Mouse (Mus musculus) kidney, adult 2 months (tissue): ENCODE data around the gene Cul9. TPM values are rescaled to one million over a fixed set of nuclear protein-coding genes. Genes with fewer than 3 reads are reported as not detected.
A peak's percentile ranks its signal among the peaks of the same experiment; 100 is the strongest.

Experiments
- DNase-seq: peaks from one replicate; pipeline ENCODE4 v3.0.0; 2021
- H3K27ac ChIP-seq: fragments of 200-500 bp; 2 replicates; pipeline ENCODE4 v1.5.1; 2012; ENCODE audit warnings: low read depth, low read length, control low read depth, inconsistent platforms; ENCODE audit not compliant: insufficient read depth
- H3K27me3 ChIP-seq: fragments of 200-500 bp; replicated peaks from 2 replicates; pipeline ENCODE4 v1.6.1; 2012; ENCODE audit warnings: mild to moderate bottlenecking, moderate library complexity, low read length, inconsistent platforms; ENCODE audit not compliant: control insufficient read depth, insufficient read depth
- H3K36me3 ChIP-seq: fragments of 200-500 bp; 2 replicates; pipeline ENCODE4 v1.6.1; 2012; ENCODE audit warnings: mild to moderate bottlenecking, moderate library complexity, low read length, inconsistent platforms; ENCODE audit not compliant: control insufficient read depth, insufficient read depth
- H3K4me1 ChIP-seq: fragments of 200-500 bp; 2 replicates; pipeline ENCODE4 v1.6.1; 2011; ENCODE audit warnings: low read length; ENCODE audit not compliant: control insufficient read depth, insufficient read depth
- H3K4me3 ChIP-seq: fragments of 200-500 bp; 2 replicates; pipeline ENCODE4 v1.5.1; 2011; ENCODE audit warnings: mild to moderate bottlenecking, low read depth, low read length, control low read depth; ENCODE audit not compliant: insufficient read depth
- CTCF ChIP-seq: fragments of 200-500 bp; conservative IDR thresholded peaks from 2 replicates; pipeline ENCODE4 v1.5.1; 2011; ENCODE audit warnings: low read depth, mild to moderate bottlenecking, control low read depth, low read length, moderate library complexity, mixed read lengths; ENCODE audit not compliant: insufficient read depth, insufficient read length
- POLR2A ChIP-seq: fragments of 200-500 bp; IDR thresholded peaks from one replicate; pipeline ENCODE4 v1.6.1; 2011; ENCODE audit warnings: low read depth, low read length, control low read depth
- WGBS: fragments of 180-500 bp; shearing (Covaris S2); methylation state at CpG from one replicate; pipeline ENCODE4 v1.1.7; 2018; 5-methylcytosine and 5-hydroxymethylcytosine counted together
- polyA plus RNA-seq: library from polyadenylated mRNA; depleted of rRNA; stranded (reverse); fragments of >200 nt; gene quantifications from 2 replicates; pipeline ENCODE4 v1.2.3, GENCODE M21; 2012; rRNA removed

Gene Cul9
- polyA plus RNA-seq = 27.0 and 32.4 TPM in 2 replicates

GRCm38 (mm10) chr17:46545813-46546564 lies at the start of gene Cul9:
TSS of gene Cul9 (minus strand) at chr17:46546388.
- 3% methylated on average over 47 of the region's 49 CpGs for WGBS
- Histone ChIP-seq H3K4me3 (peak within 1 kb of the TSS; percentile 64), H3K27me3 (no peaks in the 10 kb centered on the region), H3K36me3 (no peaks in the 10 kb centered on the region), H3K4me1 (no peaks in the 10 kb centered on the region; the same call in 1 of the 2 replicates), H3K27ac (peak within 1 kb of the TSS; percentile 28; the same call in 1 of the 2 replicates)
- TF ChIP-seq CTCF (no peak), POLR2A (no peak)
- peak; percentile 89 for DNase-seq

- no peaks in the 10 kb centered on the region for H3K36me3 ChIP-seq
- TF ChIP-seq CTCF = no peak
- TF ChIP-seq POLR2A = no peak
- no peak overlapping the region for H3K4me3 ChIP-seq
- DNase-seq = no peak
- WGBS = 77% methylated on average over 6 of the region's 6 CpGs
- H3K4me1 ChIP-seq = no peaks in the 10 kb centered on the region
- H3K27ac ChIP-seq = no peak overlapping the region
- H3K27me3 ChIP-seq = no peaks in the 10 kb centered on the region
Measured at GRCm38 (mm10) chr17:46595336-46595735, 49.1 kb upstream of the Cul9 start.

DNA sequence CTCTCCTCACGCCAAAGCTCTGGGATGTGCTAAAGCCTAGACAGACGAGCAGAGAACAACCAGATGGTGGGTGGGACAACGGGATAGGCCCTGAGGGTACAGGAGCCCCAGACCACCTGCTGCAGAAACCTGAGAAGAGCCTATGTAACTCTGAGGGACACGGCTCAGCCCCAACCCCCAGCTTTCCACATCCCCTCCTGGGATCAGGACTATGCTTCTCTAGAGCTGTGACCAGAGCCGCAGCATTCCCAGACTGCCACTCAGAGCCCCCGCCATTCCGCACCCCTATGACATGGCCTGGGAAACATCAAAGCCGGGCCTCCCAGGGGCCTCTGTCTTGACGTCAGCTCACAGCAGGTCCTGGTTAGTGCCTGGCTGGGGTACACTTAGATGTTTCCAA lies 48.4 kb upstream of the Cul9 start:
- H3K27ac ChIP-seq = no peak overlapping the region
- no peaks in the 10 kb centered on the region for H3K4me1 ChIP-seq
- no peaks in the 10 kb centered on the region for H3K27me3 ChIP-seq
- no peaks in the 10 kb centered on the region for H3K36me3 ChIP-seq
- TF ChIP-seq POLR2A (no peak), CTCF (no peak)
- no peak overlapping the region for H3K4me3 ChIP-seq
- 64% methylated on average over 9 of the region's 9 CpGs for WGBS
- DNase-seq = no peak

- DNase-seq = no peak
- Histone ChIP-seq H3K27ac (no peak overlapping the region), H3K4me1 (no peaks in the 10 kb centered on the region), H3K36me3 (no peaks in the 10 kb centered on the region), H3K27me3 (no peaks in the 10 kb centered on the region), H3K4me3 (no peak overlapping the region)
- TF ChIP-seq CTCF = no peak
- TF ChIP-seq POLR2A = no peak
- 81% methylated on average over 4 of the region's 4 CpGs for WGBS
Measured at GRCm38 (mm10) chr17:46593124-46593523, 46.9 kb upstream of the Cul9 start.

GRCm38 (mm10) chr17:46591406-46591805 lies 45.2 kb upstream of the Cul9 start:
- no peak for TF ChIP-seq POLR2A
- TF ChIP-seq CTCF = no peak
- no peaks in the 10 kb centered on the region for H3K36me3 ChIP-seq
- no peak overlapping the region for H3K27ac ChIP-seq
- DNase-seq = no peak
- no peaks in the 10 kb centered on the region for H3K27me3 ChIP-seq
- no peaks in the 10 kb centered on the region for H3K4me1 ChIP-seq
- WGBS = 71% methylated on average over 19 of the region's 19 CpGs
- no peak overlapping the region for H3K4me3 ChIP-seq

DNA sequence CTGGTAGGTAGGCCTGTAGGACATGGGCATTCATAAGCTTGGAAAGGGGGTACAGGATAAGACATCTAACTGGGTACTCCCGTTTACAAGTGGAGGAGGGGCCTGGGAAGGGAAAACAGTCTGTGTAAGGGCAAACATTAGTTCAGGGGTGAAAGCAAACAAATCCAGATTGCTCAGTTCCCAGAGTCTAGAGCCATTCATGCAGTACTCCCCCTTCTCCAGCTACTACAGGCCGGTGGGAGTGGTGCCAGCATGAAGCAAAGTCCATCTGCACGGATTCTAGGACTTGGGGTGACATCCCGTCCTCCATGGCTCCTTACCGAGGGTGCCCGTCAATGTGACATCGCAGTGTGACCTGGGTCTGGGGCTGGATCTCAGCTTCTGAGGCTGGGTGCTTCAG lies 44.3 kb upstream of the Cul9 start:
- Histone ChIP-seq H3K27ac (no peak overlapping the region), H3K27me3 (no peaks in the 10 kb centered on the region), H3K4me3 (no peak overlapping the region), H3K4me1 (no peaks in the 10 kb centered on the region), H3K36me3 (no peaks in the 10 kb centered on the region)
- DNase-seq = peak; percentile 12
- TF ChIP-seq CTCF (no peak), POLR2A (no peak)
- 40% methylated on average over 7 of the region's 7 CpGs for WGBS

GRCm38 (mm10) chr17:46589635-46590314 lies 43.6 kb upstream of the Cul9 start:
- Histone ChIP-seq H3K4me1 (no peaks in the 10 kb centered on the region), H3K4me3 (no peak overlapping the region), H3K36me3 (no peaks in the 10 kb centered on the region), H3K27me3 (no peaks in the 10 kb centered on the region), H3K27ac (no peak overlapping the region)
- peak; percentile 33 for DNase-seq
- TF ChIP-seq POLR2A (no peak), CTCF (0 out of 2 replicates have a peak, but pooled peaks have one; percentile 14)
- WGBS = 77% methylated on average over 16 of the region's 16 CpGs
